Mouse (Mus musculus) kidney, adult 2 months (tissue): ENCODE data around the gene Hrg. TPM values are rescaled to one million over a fixed set of nuclear protein-coding genes. Genes with fewer than 3 reads are reported as not detected.
"Not testable (repeated sequence)": the region's sequence is repeated elsewhere in the genome, so short reads cannot be mapped to it uniquely, and the experiment has no call there.

Experiments used
- DNase-seq: peaks from one replicate; pipeline ENCODE4 v3.0.0; 2021
- H3K27ac ChIP-seq: fragments of 200-500 bp; 2 replicates; pipeline ENCODE4 v1.5.1; 2012; ENCODE audit warnings: low read depth, low read length, control low read depth, inconsistent platforms; ENCODE audit not compliant: insufficient read depth
- H3K27me3 ChIP-seq: fragments of 200-500 bp; replicated peaks from 2 replicates; pipeline ENCODE4 v1.6.1; 2012; ENCODE audit warnings: mild to moderate bottlenecking, moderate library complexity, low read length, inconsistent platforms; ENCODE audit not compliant: control insufficient read depth, insufficient read depth
- H3K36me3 ChIP-seq: fragments of 200-500 bp; 2 replicates; pipeline ENCODE4 v1.6.1; 2012; ENCODE audit warnings: mild to moderate bottlenecking, moderate library complexity, low read length, inconsistent platforms; ENCODE audit not compliant: control insufficient read depth, insufficient read depth
- H3K4me1 ChIP-seq: fragments of 200-500 bp; 2 replicates; pipeline ENCODE4 v1.6.1; 2011; ENCODE audit warnings: low read length; ENCODE audit not compliant: control insufficient read depth, insufficient read depth
- H3K4me3 ChIP-seq: fragments of 200-500 bp; 2 replicates; pipeline ENCODE4 v1.5.1; 2011; ENCODE audit warnings: mild to moderate bottlenecking, low read depth, low read length, control low read depth; ENCODE audit not compliant: insufficient read depth
- CTCF ChIP-seq: fragments of 200-500 bp; conservative IDR thresholded peaks from 2 replicates; pipeline ENCODE4 v1.5.1; 2011; ENCODE audit warnings: low read depth, mild to moderate bottlenecking, control low read depth, low read length, moderate library complexity, mixed read lengths; ENCODE audit not compliant: insufficient read depth, insufficient read length
- POLR2A ChIP-seq: fragments of 200-500 bp; IDR thresholded peaks from one replicate; pipeline ENCODE4 v1.6.1; 2011; ENCODE audit warnings: low read depth, low read length, control low read depth
- WGBS: fragments of 180-500 bp; shearing (Covaris S2); methylation state at CpG from one replicate; pipeline ENCODE4 v1.1.7; 2018; 5-methylcytosine and 5-hydroxymethylcytosine counted together
- polyA plus RNA-seq: library from polyadenylated mRNA; depleted of rRNA; stranded (reverse); fragments of >200 nt; gene quantifications from 2 replicates; pipeline ENCODE4 v1.2.3, GENCODE M21; 2012; rRNA removed

Hrg gene
- polyA plus RNA-seq, 1 experiment: 0.06 TPM

DNA sequence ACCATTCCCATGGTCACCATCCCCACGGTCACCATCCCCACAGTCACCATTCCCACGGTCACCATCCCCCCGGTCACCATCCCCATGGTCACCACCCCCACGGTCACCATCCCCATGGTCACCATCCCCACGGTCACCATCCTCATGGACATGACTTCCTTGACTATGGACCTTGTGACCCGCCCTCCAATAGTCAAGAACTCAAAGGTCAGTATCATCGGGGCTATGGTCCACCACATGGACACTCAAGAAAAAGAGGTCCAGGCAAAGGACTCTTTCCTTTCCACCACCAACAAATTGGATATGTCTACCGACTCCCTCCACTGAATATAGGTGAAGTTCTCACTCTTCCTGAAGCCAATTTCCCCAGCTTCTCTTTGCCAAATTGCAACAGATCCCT, 10.2 kb downstream of the Hrg start:
- Histone ChIP-seq H3K27ac (no peak overlapping the region), H3K4me3 (no peak overlapping the region), H3K4me1 (no peaks in the 10 kb centered on the region), H3K27me3 (no peaks in the 10 kb centered on the region), H3K36me3 (no peaks in the 10 kb centered on the region)
- DNase-seq: no peak
- TF ChIP-seq CTCF (no peak), POLR2A (no peak)
- WGBS: 93% methylated on average over 8 of the region's 8 CpGs

- 83% methylated on average over 5 of the region's 5 CpGs for WGBS
- Histone ChIP-seq H3K27ac (no peak overlapping the region), H3K4me3 (no peak overlapping the region), H3K4me1 (no peaks in the 10 kb centered on the region), H3K27me3 (no peaks in the 10 kb centered on the region), H3K36me3 (no peaks in the 10 kb centered on the region)
- DNase-seq: no peak
- no peak for TF ChIP-seq POLR2A
- TF ChIP-seq CTCF: no peak
These were observed 11.4 kb downstream of the Hrg start for GRCm38 (mm10) chr16:22962256-22962655.

GRCm38 (mm10) chr16:22963293-22963692, 12.4 kb downstream of the Hrg start:
- TF ChIP-seq POLR2A: no peak
- TF ChIP-seq CTCF: no peak
- no peaks in the 10 kb centered on the region for H3K4me1 ChIP-seq
- no peaks in the 10 kb centered on the region for H3K27me3 ChIP-seq
- H3K27ac ChIP-seq: no peak overlapping the region
- no peaks in the 10 kb centered on the region for H3K36me3 ChIP-seq
- H3K4me3 ChIP-seq: no peak overlapping the region
- DNase-seq: no peak

DNA sequence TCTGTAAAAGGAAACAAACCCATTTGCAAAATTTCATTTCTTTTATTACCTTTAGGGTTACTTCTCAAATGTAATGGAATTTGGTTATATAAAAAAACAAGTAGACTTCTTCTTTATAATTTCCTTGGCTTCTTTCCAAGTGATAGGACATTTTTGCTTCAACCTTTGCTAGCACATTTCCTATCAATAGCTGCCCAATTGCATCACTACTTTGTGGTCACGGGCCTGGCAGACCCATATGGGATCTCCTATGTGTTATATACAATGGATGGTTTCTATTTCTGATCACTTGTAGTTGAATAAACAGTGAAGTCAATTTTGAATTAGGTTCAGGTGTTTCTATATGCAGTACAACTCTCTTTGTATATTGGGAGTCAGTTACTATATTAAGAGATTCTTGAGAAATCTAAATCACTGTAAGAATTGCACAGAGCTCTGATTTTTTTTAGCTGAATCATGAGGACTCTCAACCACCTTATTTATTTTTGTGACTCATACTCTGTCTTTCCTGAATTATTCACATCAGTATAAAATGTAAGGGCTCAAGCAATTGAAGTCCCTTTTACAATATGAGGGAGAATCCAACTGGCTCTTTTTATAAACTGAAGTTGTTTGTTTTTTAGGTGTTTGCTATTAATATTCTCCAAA, 16.6 kb downstream of the Hrg start:
- Histone ChIP-seq H3K4me1 (no peaks in the 10 kb centered on the region), H3K27ac (no peak overlapping the region), H3K36me3 (no peaks in the 10 kb centered on the region), H3K4me3 (no peak overlapping the region), H3K27me3 (no peaks in the 10 kb centered on the region)
- no peak for DNase-seq
- no peak for TF ChIP-seq POLR2A
- TF ChIP-seq CTCF: no peak
- 85% methylated on average over 1 of the region's 1 CpGs for WGBS

- H3K4me1 ChIP-seq, H3K4me3 ChIP-seq, DNase-seq, H3K36me3 ChIP-seq, H3K27ac ChIP-seq, H3K27me3 ChIP-seq: not testable (repeated sequence)
- WGBS: 75% methylated on average over 3 of the region's 3 CpGs
These were observed 46.1 kb downstream of the Hrg start for GRCm38 (mm10) chr16:22996951-22997350.

Other genes starting within 250 kb of the Hrg start
- 0.37 and 0.53 TPM in 2 replicates for gene Crygs, start 139.5 kb upstream of the Hrg start, polyA plus RNA-seq
- gene Tbccd1, start 93.4 kb upstream of the Hrg start, polyA plus RNA-seq: 20.1 and 20.6 TPM in 2 replicates
- gene Dnajb11, start 93.2 kb upstream of the Hrg start, polyA plus RNA-seq: 18.1 and 21.9 TPM in 2 replicates
- 0.77 TPM in 1 of 2 replicates, not detected in the other for gene Ahsg, start 59.8 kb upstream of the Hrg start, polyA plus RNA-seq
- 1.1 and 1.6 TPM in 2 replicates for gene Fetub, start 32.7 kb upstream of the Hrg start, polyA plus RNA-seq
- 173 and 180 TPM in 2 replicates for gene Kng2, start 78.4 kb downstream of the Hrg start, polyA plus RNA-seq
- gene Kng1, start 106.8 kb downstream of the Hrg start, polyA plus RNA-seq: 0.41 and 0.43 TPM in 2 replicates
- 111 and 143 TPM in 2 replicates for gene Eif4a2, start 156.4 kb downstream of the Hrg start, polyA plus RNA-seq
- gene Rfc4, start 176.7 kb downstream of the Hrg start, polyA plus RNA-seq: 0.38 and 0.48 TPM in 2 replicates
- gene Adipoq, start 195.5 kb downstream of the Hrg start, polyA plus RNA-seq: 68.9 and 86.8 TPM in 2 replicates